In genomic region chr11:5930578-5930977, GRCm38 (mm10) we compare ENCODE assay signal across 24 mouse cellular contexts. TPM values are rescaled to one million over a fixed set of nuclear protein-coding genes. Genes with fewer than 3 reads are reported as not detected.
DNase-seq lines count a peak whose midpoint lies in the region; ATAC-seq and TF ChIP-seq lines count a peak whose summit lies in the region.
"Had no signal": no experiment of that assay in that cellular context is flagged by ENCODE, and none has a peak within 500 bp of the region (broad histone marks: within the 10 kb centered on the region; RNA-seq: fewer than 3 reads in every experiment).

No protein-coding gene starts in this region.

- no peaks in the 10 kb centered on the region for H3K36me3 ChIP-seq in forebrain, embryonic 11.5 days (ENCODE audit: control insufficient read depth, insufficient read depth, low read length)
- no peaks in the 10 kb centered on the region for H3K36me3 ChIP-seq in forebrain, embryonic 16.5 days (ENCODE audit: control insufficient read depth, insufficient read depth)
- no peaks in the 10 kb centered on the region for H3K36me3 ChIP-seq in midbrain, embryonic 11.5 days (ENCODE audit: control insufficient read depth, insufficient read depth, low read length)
- H3K36me3 ChIP-seq in midbrain, embryonic 13.5 days, result no peaks in the 10 kb centered on the region
- H3K36me3 ChIP-seq in limb, embryonic 10.5 days, result no peaks in the 10 kb centered on the region
- H3K36me3 ChIP-seq in stomach, postnatal 0 days (ENCODE audit: control insufficient read depth, insufficient read depth, low read length), result no peaks in the 10 kb centered on the region
- H3K36me3 ChIP-seq: embryonic facial prominence, embryonic 10.5 days; embryonic facial prominence, embryonic 12.5 days; forebrain, embryonic 12.5 days; G1E had no signal

- no peak for TF ChIP-seq CTCF in stomach, postnatal 0 days (IDR thresholded peaks at IDR 0.05; ENCODE audit: low read depth)

- no peaks in the 10 kb centered on the region for H3K9me3 ChIP-seq in forebrain, embryonic 11.5 days (ENCODE audit: control insufficient read depth, low read length)
- no peaks in the 10 kb centered on the region for H3K9me3 ChIP-seq in forebrain, embryonic 16.5 days (ENCODE audit: control insufficient read depth, low read length)
- no peaks in the 10 kb centered on the region for H3K9me3 ChIP-seq in midbrain, embryonic 11.5 days (ENCODE audit: control insufficient read depth, low read length)
- no peaks in the 10 kb centered on the region for H3K9me3 ChIP-seq in midbrain, embryonic 13.5 days
- H3K9me3 ChIP-seq in limb, embryonic 10.5 days (replicated peaks), result no peaks in the 10 kb centered on the region
- no peaks in the 10 kb centered on the region for H3K9me3 ChIP-seq in stomach, postnatal 0 days (ENCODE audit: control insufficient read depth, low read length)
- H3K9me3 ChIP-seq: G1E had no signal

- no peak overlapping the region for H3K4me2 ChIP-seq in forebrain, embryonic 11.5 days (ENCODE audit: low read depth, low read length, severe bottlenecking)
- H3K4me2 ChIP-seq in forebrain, embryonic 16.5 days (ENCODE audit: low read length), result no peak overlapping the region
- no peak overlapping the region for H3K4me2 ChIP-seq in midbrain, embryonic 11.5 days
- H3K4me2 ChIP-seq in midbrain, embryonic 13.5 days (replicated peaks), result no peak overlapping the region
- H3K4me2 ChIP-seq in stomach, postnatal 0 days (replicated peaks; ENCODE audit: low read depth), result no peak overlapping the region
- H3K4me2 ChIP-seq: embryonic facial prominence, embryonic 12.5 days; forebrain, embryonic 12.5 days had no signal

- H3K9ac ChIP-seq in forebrain, embryonic 11.5 days (ENCODE audit: low read length), result no peak overlapping the region
- H3K9ac ChIP-seq in forebrain, embryonic 16.5 days (replicated peaks; ENCODE audit: low read depth, low read length), result no peak overlapping the region
- H3K9ac ChIP-seq in midbrain, embryonic 11.5 days (ENCODE audit: low read length), result no peak overlapping the region
- H3K9ac ChIP-seq in midbrain, embryonic 13.5 days (replicated peaks), result no peak overlapping the region
- H3K9ac ChIP-seq in stomach, postnatal 0 days (ENCODE audit: low read length), result no peak overlapping the region
- H3K9ac ChIP-seq: embryonic facial prominence, embryonic 12.5 days; forebrain, embryonic 12.5 days; forebrain, postnatal 0 days had no signal

- no peaks in the 10 kb centered on the region for H3K4me1 ChIP-seq in forebrain, embryonic 11.5 days (replicated peaks; ENCODE audit: control insufficient read depth, insufficient read depth, low read length)
- no peaks in the 10 kb centered on the region for H3K4me1 ChIP-seq in forebrain, embryonic 16.5 days (replicated peaks; ENCODE audit: control insufficient read depth, insufficient read depth, low read length)
- no peaks in the 10 kb centered on the region for H3K4me1 ChIP-seq in midbrain, embryonic 11.5 days (ENCODE audit: control insufficient read depth, insufficient read depth, low read length)
- H3K4me1 ChIP-seq in midbrain, embryonic 13.5 days (replicated peaks), result no peaks in the 10 kb centered on the region
- H3K4me1 ChIP-seq in limb, embryonic 10.5 days, result no peaks in the 10 kb centered on the region
- H3K4me1 ChIP-seq in stomach, postnatal 0 days (replicated peaks; ENCODE audit: control insufficient read depth, insufficient read depth), result no peaks in the 10 kb centered on the region
- H3K4me1 ChIP-seq: embryonic facial prominence, embryonic 10.5 days; embryonic facial prominence, embryonic 12.5 days; forebrain, embryonic 12.5 days had no signal

- no peak for ATAC-seq in forebrain, embryonic 11.5 days (replicated peaks; ENCODE audit: low FRiP score)
- no peak for ATAC-seq in forebrain, embryonic 16.5 days
- ATAC-seq in midbrain, embryonic 11.5 days (ENCODE audit: low FRiP score), result no peak
- no peak for ATAC-seq in midbrain, embryonic 13.5 days
- peak; percentile 56; the same call in 1 of the 2 replicates for ATAC-seq in stomach, postnatal 0 days (ENCODE audit: low FRiP score, low TSS enrichment)
- no peak for ATAC-seq in CD4-positive, CD25-positive, alpha-beta regulatory T cell, adult 4 months
- ATAC-seq: forebrain, embryonic 14.5 days; forebrain, postnatal 0 days had no signal

- 80% methylated on average over 1 of the region's 1 CpGs for WGBS in forebrain, embryonic 11.5 days
- 89% methylated on average over 1 of the region's 1 CpGs for WGBS in forebrain, embryonic 16.5 days
- WGBS in midbrain, embryonic 11.5 days, result 68% methylated on average over 1 of the region's 1 CpGs
- WGBS in midbrain, embryonic 13.5 days, result 62% methylated on average over 1 of the region's 1 CpGs
- 79% methylated on average over 1 of the region's 1 CpGs for WGBS in limb, embryonic 10.5 days
- WGBS in stomach, postnatal 0 days, result 92% methylated on average over 1 of the region's 1 CpGs

- no peak overlapping the region for H3K4me3 ChIP-seq in forebrain, embryonic 11.5 days (ENCODE audit: low read depth, low read length)
- H3K4me3 ChIP-seq in forebrain, embryonic 16.5 days (replicated peaks; ENCODE audit: low read length), result no peak overlapping the region
- no peak overlapping the region for H3K4me3 ChIP-seq in midbrain, embryonic 11.5 days (ENCODE audit: low read depth, low read length)
- no peak overlapping the region for H3K4me3 ChIP-seq in midbrain, embryonic 13.5 days (replicated peaks)
- no peak overlapping the region for H3K4me3 ChIP-seq in limb, embryonic 10.5 days
- H3K4me3 ChIP-seq in stomach, postnatal 0 days (ENCODE audit: low read depth, low read length), result no peak overlapping the region
- H3K4me3 ChIP-seq: embryonic facial prominence, embryonic 10.5 days; embryonic facial prominence, embryonic 12.5 days; forebrain, embryonic 12.5 days had no signal

- no peak for TF ChIP-seq EP300 in stomach, postnatal 0 days (optimal IDR thresholded peaks at IDR 0.05)

- H3K27ac ChIP-seq in forebrain, embryonic 11.5 days (ENCODE audit: low read depth, low read length), result no peak overlapping the region
- H3K27ac ChIP-seq in forebrain, embryonic 16.5 days (ENCODE audit: low read length), result no peak overlapping the region
- no peak overlapping the region for H3K27ac ChIP-seq in midbrain, embryonic 11.5 days (ENCODE audit: low read depth, low read length)
- no peak overlapping the region for H3K27ac ChIP-seq in midbrain, embryonic 13.5 days
- H3K27ac ChIP-seq in limb, embryonic 10.5 days, result no peak overlapping the region
- H3K27ac ChIP-seq in stomach, postnatal 0 days (replicated peaks), result no peak overlapping the region
- H3K27ac ChIP-seq: embryonic facial prominence, embryonic 10.5 days; embryonic facial prominence, embryonic 12.5 days; forebrain, embryonic 12.5 days had no signal

- peak; percentile 35 for DNase-seq in forebrain, embryonic 11.5 days (ENCODE audit: low spot score)
- DNase-seq in midbrain, embryonic 11.5 days (ENCODE audit: low spot score, missing footprints), result peak; percentile 28
- peak; percentile 12 for DNase-seq in limb, embryonic 10.5 days (ENCODE audit: low spot score)
- no peak for DNase-seq in stomach, postnatal 0 days (ENCODE audit: low spot score)
- DNase-seq in spleen, postnatal 14 days (ENCODE audit: low spot score in 2 of 2), result no peak
- DNase-seq: adrenal gland, adult 2 months; adrenal gland, postnatal 10 days; adrenal gland, postnatal 25 days; B cell, adult 2 months; cerebellum, adult 11 months; cerebellum, adult 2 months; cerebellum, adult 9-10 months; cerebellum, postnatal 10 days; cerebellum, postnatal 25 days; forebrain, postnatal 0 days had no signal

- no peaks in the 10 kb centered on the region for H3K27me3 ChIP-seq in forebrain, embryonic 11.5 days (ENCODE audit: control insufficient read depth, insufficient read depth, low read length)
- H3K27me3 ChIP-seq in forebrain, embryonic 16.5 days (replicated peaks; ENCODE audit: control insufficient read depth, insufficient read depth, low read length), result no peaks in the 10 kb centered on the region
- no peaks in the 10 kb centered on the region for H3K27me3 ChIP-seq in midbrain, embryonic 11.5 days (ENCODE audit: control insufficient read depth, insufficient read depth, low read length)
- H3K27me3 ChIP-seq in midbrain, embryonic 13.5 days, result no peaks in the 10 kb centered on the region
- no peaks in the 10 kb centered on the region for H3K27me3 ChIP-seq in limb, embryonic 10.5 days (ENCODE audit: low read depth, poor library complexity, severe bottlenecking)
- no peaks in the 10 kb centered on the region for H3K27me3 ChIP-seq in stomach, postnatal 0 days (ENCODE audit: control insufficient read depth, insufficient read depth, low read length)
- H3K27me3 ChIP-seq: embryonic facial prominence, embryonic 12.5 days; forebrain, embryonic 12.5 days had no signal

RNA-seq across cellular contexts. Expression of gene Gck, which starts 19.3 kb away (rescaled TPM):
- 1.8 and 4.5 TPM in 2 replicates for polyA plus RNA-seq in forebrain, embryonic 11.5 days (2014; fragmentation: Nextera tagmentation; extraction: Ambion mirVana)
- 5.5 and 8.2 TPM in 2 replicates for polyA plus RNA-seq in forebrain, embryonic 16.5 days (2015; fragmentation: Nextera tagmentation; extraction: Ambion mirVana)
- polyA plus RNA-seq in midbrain, embryonic 11.5 days (2014; fragmentation: Nextera tagmentation; extraction: Ambion mirVana), result 1.5 and 1.8 TPM in 2 replicates
- polyA plus RNA-seq in midbrain, embryonic 13.5 days (2015; fragmentation: Nextera tagmentation; extraction: Ambion mirVana), result 6.1 and 6.8 TPM in 2 replicates
- 0.55 and 1.3 TPM in 2 replicates for polyA plus RNA-seq in limb, embryonic 10.5 days (2016; fragmentation: Nextera tagmentation; extraction: Ambion mirVana)
- polyA plus RNA-seq in stomach, postnatal 0 days (2015; fragmentation: Nextera tagmentation; extraction: Ambion mirVana), result 1.9 and 2.0 TPM in 2 replicates
- polyA plus RNA-seq in CD4-positive, CD25-positive, alpha-beta regulatory T cell, adult 4 months (2017; shearing (Covaris generic)), result not detected
- polyA plus RNA-seq: G1E had no signal

RNA-seq across cellular contexts. Expression of gene Ykt6, which starts 24.9 kb away (rescaled TPM):
- 25.5 and 27.2 TPM in 2 replicates for polyA plus RNA-seq in forebrain, embryonic 11.5 days (2014; fragmentation: Nextera tagmentation; extraction: Ambion mirVana)
- 93.4 and 111 TPM in 2 replicates for polyA plus RNA-seq in forebrain, embryonic 16.5 days (2015; fragmentation: Nextera tagmentation; extraction: Ambion mirVana)
- polyA plus RNA-seq in midbrain, embryonic 11.5 days (2014; fragmentation: Nextera tagmentation; extraction: Ambion mirVana), result 27.2 and 29.4 TPM in 2 replicates
- 78.8 and 84.0 TPM in 2 replicates for polyA plus RNA-seq in midbrain, embryonic 13.5 days (2015; fragmentation: Nextera tagmentation; extraction: Ambion mirVana)
- 55.5 and 65.5 TPM in 2 replicates for polyA plus RNA-seq in limb, embryonic 10.5 days (2016; fragmentation: Nextera tagmentation; extraction: Ambion mirVana)
- polyA plus RNA-seq in stomach, postnatal 0 days (2015; fragmentation: Nextera tagmentation; extraction: Ambion mirVana), result 47.0 and 47.7 TPM in 2 replicates
- 10 to 100 TPM; 28.1 to 31.5 TPM for polyA plus RNA-seq in CD4-positive, CD25-positive, alpha-beta regulatory T cell, adult 4 months (2017; shearing (Covaris generic))

RNA-seq across cellular contexts. Expression of gene Myl7, which starts 32.0 kb away (rescaled TPM):
- 0.47 and 1.3 TPM in 2 replicates for polyA plus RNA-seq in forebrain, embryonic 11.5 days (2014; fragmentation: Nextera tagmentation; extraction: Ambion mirVana)
- polyA plus RNA-seq in forebrain, embryonic 16.5 days (2015; fragmentation: Nextera tagmentation; extraction: Ambion mirVana), result not detected in 2 replicates
- 0.59 and 0.92 TPM in 2 replicates for polyA plus RNA-seq in midbrain, embryonic 11.5 days (2014; fragmentation: Nextera tagmentation; extraction: Ambion mirVana)
- polyA plus RNA-seq in midbrain, embryonic 13.5 days (2015; fragmentation: Nextera tagmentation; extraction: Ambion mirVana), result 0.39 and 0.50 TPM in 2 replicates
- 6.8 and 8.0 TPM in 2 replicates for polyA plus RNA-seq in limb, embryonic 10.5 days (2016; fragmentation: Nextera tagmentation; extraction: Ambion mirVana)
- polyA plus RNA-seq in stomach, postnatal 0 days (2015; fragmentation: Nextera tagmentation; extraction: Ambion mirVana), result 147 and 150 TPM in 2 replicates
- not detected for polyA plus RNA-seq in CD4-positive, CD25-positive, alpha-beta regulatory T cell, adult 4 months (2017; shearing (Covaris generic))
- polyA plus RNA-seq: cerebellum, adult 2 months; cortical plate, adult 2 months; forebrain, embryonic 14.5 days; forebrain, postnatal 0 days; G1E had no signal

RNA-seq across cellular contexts. Expression of gene Pold2, which starts 52.5 kb away (rescaled TPM):
- polyA plus RNA-seq in forebrain, embryonic 11.5 days (2014; fragmentation: Nextera tagmentation; extraction: Ambion mirVana), result 130 TPM in 2 replicates
- 72.1 and 75.8 TPM in 2 replicates for polyA plus RNA-seq in forebrain, embryonic 16.5 days (2015; fragmentation: Nextera tagmentation; extraction: Ambion mirVana)
- 83.8 and 97.4 TPM in 2 replicates for polyA plus RNA-seq in midbrain, embryonic 11.5 days (2014; fragmentation: Nextera tagmentation; extraction: Ambion mirVana)
- polyA plus RNA-seq in midbrain, embryonic 13.5 days (2015; fragmentation: Nextera tagmentation; extraction: Ambion mirVana), result 55.4 and 63.0 TPM in 2 replicates
- polyA plus RNA-seq in limb, embryonic 10.5 days (2016; fragmentation: Nextera tagmentation; extraction: Ambion mirVana), result 165 and 175 TPM in 2 replicates
- polyA plus RNA-seq in stomach, postnatal 0 days (2015; fragmentation: Nextera tagmentation; extraction: Ambion mirVana), result 49.3 and 51.1 TPM in 2 replicates
- 10 to 100 TPM; 29.7 to 67.2 TPM for polyA plus RNA-seq in CD4-positive, CD25-positive, alpha-beta regulatory T cell, adult 4 months (2017; shearing (Covaris generic))

Comparison
In these comparisons a context has a peak if more than half of its experiments do, and no peak if none do; other contexts are left out.
1. DNase-seq: peak in forebrain, embryonic 11.5 days (single experiment), midbrain, embryonic 11.5 days (single experiment) and limb, embryonic 10.5 days (single experiment); none in stomach, postnatal 0 days (single experiment) and spleen, postnatal 14 days (0 of 2).
2. RNA of gene Myl7, which starts 32.0 kb away (polyA plus RNA-seq): 147 to 150 TPM in stomach, postnatal 0 days; 6.8 to 8.0 TPM in limb, embryonic 10.5 days, 0.59 to 0.92 TPM in midbrain, embryonic 11.5 days, 0.47 to 1.3 TPM in forebrain, embryonic 11.5 days, 0.39 to 0.50 TPM in midbrain, embryonic 13.5 days, not detected in forebrain, embryonic 16.5 days and not detected in CD4-positive, CD25-positive, alpha-beta regulatory T cell, adult 4 months; every median in the first group is over 10 times any median in the second.